Mouse (Mus musculus): ENCODE data around the gene Tomm22. TPM values are rescaled to one million over a fixed set of nuclear protein-coding genes. Genes with fewer than 3 reads are reported as not detected.

Tomm22 gene
- polyA plus RNA-seq, 1 experiment = 361 TPM

DNA sequence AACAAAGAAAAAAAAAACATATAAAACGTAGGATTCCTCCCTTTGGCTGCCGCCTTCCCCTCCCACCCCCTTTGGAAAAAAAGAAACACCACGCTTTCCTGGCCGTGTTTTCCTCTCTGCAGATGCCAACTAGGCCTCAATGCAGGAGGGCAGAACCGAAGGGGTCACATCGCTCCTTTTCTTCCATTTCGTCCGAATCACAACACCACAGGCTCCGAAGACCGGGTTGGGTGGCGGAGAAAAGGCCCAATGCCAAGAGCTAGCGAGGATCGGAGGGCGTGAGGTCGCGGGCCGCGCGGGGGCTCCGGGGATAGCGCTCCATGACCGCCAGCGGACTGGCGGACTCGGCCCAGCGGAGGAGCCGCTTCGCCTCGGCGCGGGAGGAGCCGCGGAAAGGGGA is 16.5 kb downstream of the Tomm22 start:
- H3K4me3 ChIP-seq (ENCODE audit: control insufficient read depth, low read depth, low read length) = peak overlapping the region; percentile 96
- peaks cover 11% of the 10 kb centered on the region for H3K4me1 ChIP-seq (ENCODE audit: control insufficient read depth, insufficient read depth, low read length)
- peak overlapping the region; percentile 99 for H3K27ac ChIP-seq (ENCODE audit: control insufficient read depth, insufficient read depth, low read depth, low read length)
- TF ChIP-seq POLR2A (IDR thresholded peaks at IDR 0.05; ENCODE audit: control insufficient read depth, low read depth, low read length) (no peak), CTCF (IDR thresholded peaks at IDR 0.05; ENCODE audit: control insufficient read depth, insufficient read depth, insufficient replicate concordance, low read depth, low read length) (no peak)
- H3K27me3 ChIP-seq (ENCODE audit: control insufficient read depth, insufficient read depth, low read length) = no peaks in the 10 kb centered on the region
- peaks cover 3% of the 10 kb centered on the region for H3K36me3 ChIP-seq (ENCODE audit: control insufficient read depth, insufficient read depth, low read length)

DNA sequence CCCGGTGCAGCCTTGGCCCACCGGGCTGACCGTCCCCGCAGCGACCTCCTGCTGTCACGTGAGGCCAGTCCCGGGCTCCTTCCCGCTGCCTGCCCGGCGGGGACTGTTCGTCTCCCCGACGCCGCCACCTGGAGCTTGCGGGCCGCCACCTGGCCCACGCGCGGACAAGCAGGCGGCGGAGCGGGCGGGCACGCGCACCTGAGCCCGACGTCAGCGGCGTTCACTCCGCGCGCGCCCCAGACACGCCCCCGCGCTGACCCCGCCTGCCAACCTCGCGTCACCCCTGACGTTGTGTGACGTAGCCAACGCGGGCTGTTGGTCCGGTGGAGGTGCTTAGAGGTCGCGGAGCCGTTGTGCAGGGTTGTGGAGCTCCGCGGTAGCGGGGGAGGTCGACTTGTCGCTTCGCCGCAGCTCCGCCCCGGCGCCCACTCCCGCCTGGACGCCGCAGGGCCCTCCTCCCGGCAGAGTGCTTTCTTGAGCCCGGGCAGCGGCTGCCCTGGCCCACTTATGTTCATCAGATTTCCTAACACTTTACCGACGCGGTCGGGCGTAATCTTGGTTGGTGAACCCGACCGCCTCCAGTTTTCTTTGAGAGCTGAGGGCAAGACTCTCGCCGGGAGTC is 17.1 kb downstream of the Tomm22 start, which contains the start of gene Josd1:
Josd1 (minus strand) TSS at position 274 of the 622 bp plus-strand sequence.
- peak within 1 kb of the TSS; percentile 99 for H3K27ac ChIP-seq (ENCODE audit: control insufficient read depth, insufficient read depth, low read depth, low read length)
- 0 out of 2 replicates have a peak, but pooled peaks have one; percentile 10 for TF ChIP-seq CTCF (IDR thresholded peaks at IDR 0.05; ENCODE audit: control insufficient read depth, insufficient read depth, insufficient replicate concordance, low read depth, low read length)
- peak; percentile 99 for TF ChIP-seq POLR2A (IDR thresholded peaks at IDR 0.05; ENCODE audit: control insufficient read depth, low read depth, low read length)
- H3K4me3 ChIP-seq (ENCODE audit: control insufficient read depth, low read depth, low read length) = peak within 1 kb of the TSS; percentile 96
- H3K36me3 ChIP-seq (ENCODE audit: control insufficient read depth, insufficient read depth, low read length) = peaks cover 3% of the 10 kb centered on the region
- H3K27me3 ChIP-seq (ENCODE audit: control insufficient read depth, insufficient read depth, low read length) = no peaks in the 10 kb centered on the region
- peaks cover 11% of the 10 kb centered on the region for H3K4me1 ChIP-seq (ENCODE audit: control insufficient read depth, insufficient read depth, low read length)

DNA sequence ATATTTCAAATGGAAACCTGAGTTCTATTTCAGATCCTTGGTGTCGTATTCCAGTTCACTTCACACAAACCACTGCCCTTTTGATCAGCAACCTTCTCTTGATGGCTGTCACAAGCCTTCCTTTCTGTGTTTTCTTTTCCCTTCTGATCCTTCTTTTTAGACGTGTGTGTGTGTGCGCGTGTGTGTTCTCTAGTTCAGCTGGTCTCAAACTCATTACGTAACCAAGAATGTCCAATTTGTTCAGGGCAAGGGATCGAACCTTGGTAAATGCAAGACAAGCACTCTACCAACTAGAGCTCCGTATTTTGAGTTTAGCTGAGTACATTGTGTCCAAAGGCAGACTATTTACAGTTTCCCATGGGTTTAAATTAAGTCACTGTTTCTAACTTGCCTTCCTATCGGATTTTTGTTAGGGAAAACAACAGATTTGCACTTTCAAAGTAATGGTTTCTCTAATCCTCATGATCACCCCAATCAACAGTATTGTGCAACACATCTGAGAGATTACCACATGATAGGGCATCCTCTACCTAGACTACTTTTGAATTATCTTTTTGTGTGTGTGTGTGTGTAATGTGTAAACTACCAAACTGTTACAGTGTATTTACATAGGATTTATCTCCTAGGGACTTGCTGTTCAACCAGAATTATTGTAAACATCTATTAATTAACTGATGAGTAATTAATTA is 17.8 kb downstream of the Tomm22 start:
- peaks cover 3% of the 10 kb centered on the region for H3K36me3 ChIP-seq (ENCODE audit: control insufficient read depth, insufficient read depth, low read length)
- H3K4me1 ChIP-seq (ENCODE audit: control insufficient read depth, insufficient read depth, low read length) = peaks cover 12% of the 10 kb centered on the region
- peak overlapping the region; percentile 96 for H3K4me3 ChIP-seq (ENCODE audit: control insufficient read depth, low read depth, low read length)
- TF ChIP-seq CTCF (IDR thresholded peaks at IDR 0.05; ENCODE audit: control insufficient read depth, insufficient read depth, insufficient replicate concordance, low read depth, low read length) = no peak
- TF ChIP-seq POLR2A (IDR thresholded peaks at IDR 0.05; ENCODE audit: control insufficient read depth, low read depth, low read length) = no peak
- no peaks in the 10 kb centered on the region for H3K27me3 ChIP-seq (ENCODE audit: control insufficient read depth, insufficient read depth, low read length)
- H3K27ac ChIP-seq (ENCODE audit: control insufficient read depth, insufficient read depth, low read depth, low read length) = peak overlapping the region; percentile 99

DNA sequence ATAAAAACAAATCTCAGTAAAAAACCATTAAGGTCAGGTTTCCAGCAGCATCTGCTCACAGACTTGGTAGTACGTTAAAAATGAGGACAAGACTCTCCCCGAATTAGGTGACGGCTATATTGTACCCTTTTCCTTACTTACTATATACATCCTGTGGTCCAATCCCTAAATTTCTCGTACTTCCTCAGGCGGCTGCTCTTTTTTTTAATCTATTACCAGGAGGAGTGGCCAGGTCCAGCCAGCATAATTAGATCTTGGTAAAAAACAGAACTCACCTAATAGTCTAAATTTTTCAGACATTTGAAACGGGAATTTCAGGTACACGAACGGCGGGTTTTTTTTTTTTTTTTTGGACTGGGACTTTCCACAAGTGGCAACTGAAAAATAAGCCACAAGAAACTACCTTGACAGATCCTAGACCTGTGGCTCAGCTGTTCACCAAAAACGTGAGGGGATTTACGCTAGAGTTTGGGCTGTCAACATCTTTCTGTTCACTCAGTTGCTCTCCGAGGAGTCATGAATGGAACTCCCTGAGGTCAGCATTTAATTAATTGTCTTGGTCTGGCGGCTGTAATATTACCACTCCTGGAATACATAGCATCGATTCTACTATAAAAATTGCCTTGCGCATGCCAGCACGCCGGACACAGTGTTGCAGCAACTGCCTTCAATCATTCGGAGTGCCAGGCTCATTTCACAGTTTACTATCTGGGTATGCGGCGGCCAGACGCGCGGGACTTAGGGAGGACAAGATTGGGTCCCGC is 19.2 kb downstream of the Tomm22 start:
- Histone ChIP-seq H3K27ac (ENCODE audit: control insufficient read depth, insufficient read depth, low read depth, low read length) (peak overlapping the region; percentile 40), H3K36me3 (ENCODE audit: control insufficient read depth, insufficient read depth, low read length) (peaks cover 2% of the 10 kb centered on the region), H3K27me3 (ENCODE audit: control insufficient read depth, insufficient read depth, low read length) (no peaks in the 10 kb centered on the region), H3K4me3 (ENCODE audit: control insufficient read depth, low read depth, low read length) (peak overlapping the region; percentile 90), H3K4me1 (ENCODE audit: control insufficient read depth, insufficient read depth, low read length) (peaks cover 17% of the 10 kb centered on the region)
- peak; percentile 52; the same call in 1 of the 2 replicates for TF ChIP-seq POLR2A (IDR thresholded peaks at IDR 0.05; ENCODE audit: control insufficient read depth, low read depth, low read length)
- TF ChIP-seq CTCF (IDR thresholded peaks at IDR 0.05; ENCODE audit: control insufficient read depth, insufficient read depth, insufficient replicate concordance, low read depth, low read length) = no peak

DNA sequence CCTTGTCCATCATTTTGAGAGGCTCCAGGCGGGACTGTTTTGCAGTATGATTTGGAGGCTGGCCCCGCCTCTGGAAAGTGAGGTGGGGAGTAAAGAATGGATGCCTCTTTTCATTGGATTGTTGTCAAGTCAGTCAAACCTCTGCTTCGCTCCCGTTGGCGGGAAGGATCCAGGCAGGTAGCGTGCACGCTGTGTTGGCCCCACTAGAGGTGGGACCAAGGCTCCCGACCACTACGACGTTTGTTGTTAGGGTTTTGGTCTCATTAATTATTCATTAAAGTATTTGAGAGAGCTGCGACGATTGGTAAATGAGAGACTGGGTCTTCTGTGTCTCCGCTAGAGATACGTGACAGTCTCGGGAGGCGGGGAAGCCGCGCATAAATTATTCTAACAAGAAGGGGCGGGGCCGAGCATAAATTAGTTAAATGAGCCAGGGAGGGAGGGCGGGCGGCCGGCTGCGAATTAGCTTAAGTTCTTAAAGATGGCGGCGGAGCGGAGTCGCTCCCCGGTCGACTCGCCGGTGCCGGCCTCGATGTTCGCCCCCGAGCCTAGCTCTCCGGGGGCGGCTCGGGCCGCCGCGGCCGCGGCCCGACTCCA is 19.9 kb downstream of the Tomm22 start, which contains the start of gene Gtpbp1:
Gtpbp1 (plus strand) TSS at position 420 of the 597 bp plus-strand sequence.
- Histone ChIP-seq H3K4me1 (ENCODE audit: control insufficient read depth, insufficient read depth, low read length) (peaks cover 17% of the 10 kb centered on the region), H3K27me3 (ENCODE audit: control insufficient read depth, insufficient read depth, low read length) (no peaks in the 10 kb centered on the region), H3K27ac (ENCODE audit: control insufficient read depth, insufficient read depth, low read depth, low read length) (peak within 1 kb of the TSS; percentile 84), H3K4me3 (ENCODE audit: control insufficient read depth, low read depth, low read length) (peak within 1 kb of the TSS; percentile 90), H3K36me3 (ENCODE audit: control insufficient read depth, insufficient read depth, low read length) (peaks cover 2% of the 10 kb centered on the region)
- TF ChIP-seq POLR2A (IDR thresholded peaks at IDR 0.05; ENCODE audit: control insufficient read depth, low read depth, low read length) = no peak; the same call in 1 of the 2 replicates
- TF ChIP-seq CTCF (IDR thresholded peaks at IDR 0.05; ENCODE audit: control insufficient read depth, insufficient read depth, insufficient replicate concordance, low read depth, low read length) = no peak

DNA sequence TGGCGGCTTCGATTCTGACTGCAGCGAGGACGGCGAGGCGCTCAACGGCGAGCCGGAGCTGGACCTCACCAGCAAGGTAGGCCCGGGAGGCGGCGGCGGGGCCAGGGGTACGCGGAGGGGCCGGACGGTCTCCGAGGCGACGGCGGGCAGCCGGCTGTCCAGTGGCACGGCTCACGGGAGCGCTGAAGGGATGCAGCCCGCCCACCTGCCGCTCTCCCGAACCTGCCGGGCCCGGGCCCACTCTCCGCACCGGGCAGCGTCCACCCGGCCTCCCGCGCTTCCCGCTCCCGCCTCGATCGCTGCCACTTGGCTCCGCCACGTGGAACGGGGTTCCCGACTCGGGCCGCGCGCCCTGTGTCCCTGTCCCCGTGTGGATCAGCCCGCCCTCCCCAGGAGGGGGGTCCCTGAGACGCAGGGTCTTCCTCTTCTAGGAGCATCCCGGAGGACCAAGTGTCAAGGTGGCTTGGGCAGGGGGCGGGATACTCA is 20.4 kb downstream of the Tomm22 start:
- Histone ChIP-seq H3K4me1 (ENCODE audit: control insufficient read depth, insufficient read depth, low read length) (peaks cover 17% of the 10 kb centered on the region), H3K36me3 (ENCODE audit: control insufficient read depth, insufficient read depth, low read length) (no peaks in the 10 kb centered on the region; the same call in 1 of the 2 replicates), H3K27me3 (ENCODE audit: control insufficient read depth, insufficient read depth, low read length) (no peaks in the 10 kb centered on the region), H3K4me3 (ENCODE audit: control insufficient read depth, low read depth, low read length) (peak overlapping the region; percentile 90), H3K27ac (ENCODE audit: control insufficient read depth, insufficient read depth, low read depth, low read length) (peak overlapping the region; percentile 84)
- no peak for TF ChIP-seq CTCF (IDR thresholded peaks at IDR 0.05; ENCODE audit: control insufficient read depth, insufficient read depth, insufficient replicate concordance, low read depth, low read length)
- TF ChIP-seq POLR2A (IDR thresholded peaks at IDR 0.05; ENCODE audit: control insufficient read depth, low read depth, low read length) = no peak; the same call in 1 of the 2 replicates
